Mouse (Mus musculus): ENCODE measurements at regions not wholly inside any gene's neighbourhood (a gene's known extent, or its start where the extent isn't known, plus 50 kb on each side); places are given as distances from the start of the nearest gene placed in this dataset.

- Histone ChIP-seq H3K27me3 (replicated peaks; ENCODE audit: control insufficient read depth, insufficient read depth, low read length) (no peaks in the 10 kb centered on the region), H3K4me2 (ENCODE audit: low read depth, low read length) (no peak overlapping the region), H3K36me3 (ENCODE audit: control insufficient read depth, insufficient read depth, low read length) (no peaks in the 10 kb centered on the region), H3K27ac (replicated peaks; ENCODE audit: low read depth, low read length) (no peak overlapping the region), H3K4me1 (ENCODE audit: control insufficient read depth, insufficient read depth, low read length) (no peaks in the 10 kb centered on the region), H3K9ac (ENCODE audit: low read depth, low read length) (no peak overlapping the region), H3K9me3 (ENCODE audit: control insufficient read depth, low read length) (no peaks in the 10 kb centered on the region), H3K4me3 (ENCODE audit: low read depth, low read length) (no peak overlapping the region)
- peak; percentile 12 for DNase-seq (ENCODE audit: low spot score)
- ATAC-seq (ENCODE audit: low read depth): no peak
- 28% methylated on average over 5 of the region's 5 CpGs for WGBS
These were observed 209.2 kb downstream of the Galc start for GRCm38 (mm10) chr12:98050057-98050456.

GRCm38 (mm10) chr12:98047765-98048164 is 211.5 kb downstream of the Galc start:
- H3K27ac ChIP-seq (replicated peaks; ENCODE audit: low read depth, low read length): no peak overlapping the region
- 83% methylated on average over 8 of the region's 8 CpGs for WGBS
- no peaks in the 10 kb centered on the region for H3K36me3 ChIP-seq (ENCODE audit: control insufficient read depth, insufficient read depth, low read length)
- ATAC-seq (ENCODE audit: low read depth) (no peak), DNase-seq (ENCODE audit: low spot score) (no peak)
- no peaks in the 10 kb centered on the region for H3K27me3 ChIP-seq (replicated peaks; ENCODE audit: control insufficient read depth, insufficient read depth, low read length)
- no peaks in the 10 kb centered on the region for H3K4me1 ChIP-seq (ENCODE audit: control insufficient read depth, insufficient read depth, low read length)
- no peak overlapping the region for H3K4me3 ChIP-seq (ENCODE audit: low read depth, low read length)
- no peaks in the 10 kb centered on the region for H3K9me3 ChIP-seq (ENCODE audit: control insufficient read depth, low read length)
- H3K9ac ChIP-seq (ENCODE audit: low read depth, low read length): no peak overlapping the region
- H3K4me2 ChIP-seq (ENCODE audit: low read depth, low read length): no peak overlapping the region

GRCm38 (mm10) chr12:98046459-98047440 is 212.5 kb downstream of the Galc start:
- Histone ChIP-seq H3K27ac (replicated peaks; ENCODE audit: low read depth, low read length) (no peak overlapping the region), H3K4me1 (ENCODE audit: control insufficient read depth, insufficient read depth, low read length) (no peaks in the 10 kb centered on the region), H3K9me3 (ENCODE audit: control insufficient read depth, low read length) (no peaks in the 10 kb centered on the region), H3K4me3 (ENCODE audit: low read depth, low read length) (no peak overlapping the region), H3K9ac (ENCODE audit: low read depth, low read length) (no peak overlapping the region), H3K27me3 (replicated peaks; ENCODE audit: control insufficient read depth, insufficient read depth, low read length) (no peaks in the 10 kb centered on the region), H3K36me3 (ENCODE audit: control insufficient read depth, insufficient read depth, low read length) (no peaks in the 10 kb centered on the region), H3K4me2 (ENCODE audit: low read depth, low read length) (no peak overlapping the region)
- no peak for ATAC-seq (ENCODE audit: low read depth)
- DNase-seq (ENCODE audit: low spot score): peak; percentile 36
- 65% methylated on average over 11 of the region's 11 CpGs for WGBS

GRCm38 (mm10) chr12:98045784-98046458 is 213.3 kb downstream of the Galc start:
- Histone ChIP-seq H3K9ac (ENCODE audit: low read depth, low read length) (no peak overlapping the region), H3K36me3 (ENCODE audit: control insufficient read depth, insufficient read depth, low read length) (no peaks in the 10 kb centered on the region), H3K4me1 (ENCODE audit: control insufficient read depth, insufficient read depth, low read length) (no peaks in the 10 kb centered on the region), H3K9me3 (ENCODE audit: control insufficient read depth, low read length) (no peaks in the 10 kb centered on the region), H3K4me3 (ENCODE audit: low read depth, low read length) (no peak overlapping the region), H3K27me3 (replicated peaks; ENCODE audit: control insufficient read depth, insufficient read depth, low read length) (no peaks in the 10 kb centered on the region), H3K27ac (replicated peaks; ENCODE audit: low read depth, low read length) (no peak overlapping the region), H3K4me2 (ENCODE audit: low read depth, low read length) (no peak overlapping the region)
- DNase-seq (ENCODE audit: low spot score) (peak; percentile 16), ATAC-seq (ENCODE audit: low read depth) (no peak)
- 62% methylated on average over 5 of the region's 5 CpGs for WGBS

- no peaks in the 10 kb centered on the region for H3K27me3 ChIP-seq (replicated peaks; ENCODE audit: control insufficient read depth, insufficient read depth, low read length)
- no peak overlapping the region for H3K4me2 ChIP-seq (ENCODE audit: low read depth, low read length)
- H3K4me3 ChIP-seq (ENCODE audit: low read depth, low read length): no peak overlapping the region
- H3K27ac ChIP-seq (replicated peaks; ENCODE audit: low read depth, low read length): no peak overlapping the region
- H3K4me1 ChIP-seq (ENCODE audit: control insufficient read depth, insufficient read depth, low read length): no peaks in the 10 kb centered on the region
- no peaks in the 10 kb centered on the region for H3K36me3 ChIP-seq (ENCODE audit: control insufficient read depth, insufficient read depth, low read length)
- WGBS: 65% methylated on average over 5 of the region's 5 CpGs
- no peak overlapping the region for H3K9ac ChIP-seq (ENCODE audit: low read depth, low read length)
- DNase-seq (ENCODE audit: low spot score) (no peak), ATAC-seq (ENCODE audit: low read depth) (no peak)
- H3K9me3 ChIP-seq (ENCODE audit: control insufficient read depth, low read length): no peaks in the 10 kb centered on the region
These were observed 215.8 kb downstream of the Galc start for GRCm38 (mm10) chr12:98043436-98043835.

GRCm38 (mm10) chr12:98039677-98040076 is 219.6 kb downstream of the Galc start:
- no peak for ATAC-seq (ENCODE audit: low read depth)
- H3K4me3 ChIP-seq (ENCODE audit: low read depth, low read length): no peak overlapping the region
- H3K9me3 ChIP-seq (ENCODE audit: control insufficient read depth, low read length): no peaks in the 10 kb centered on the region

GRCm38 (mm10) chr12:98023655-98024054 is 235.6 kb downstream of the Galc start:
- no peaks in the 10 kb centered on the region for H3K27me3 ChIP-seq (replicated peaks; ENCODE audit: control insufficient read depth, insufficient read depth, low read length)
- H3K9me3 ChIP-seq (ENCODE audit: control insufficient read depth, low read length): no peaks in the 10 kb centered on the region
- H3K27ac ChIP-seq (replicated peaks; ENCODE audit: low read depth, low read length): no peak overlapping the region
- no peaks in the 10 kb centered on the region for H3K36me3 ChIP-seq (ENCODE audit: control insufficient read depth, insufficient read depth, low read length)
- no peak overlapping the region for H3K9ac ChIP-seq (ENCODE audit: low read depth, low read length)
- no peaks in the 10 kb centered on the region for H3K4me1 ChIP-seq (ENCODE audit: control insufficient read depth, insufficient read depth, low read length)
- H3K4me3 ChIP-seq (ENCODE audit: low read depth, low read length): no peak overlapping the region
- H3K4me2 ChIP-seq (ENCODE audit: low read depth, low read length): no peak overlapping the region
- DNase-seq (ENCODE audit: low spot score) (no peak), ATAC-seq (ENCODE audit: low read depth) (peak; percentile 55; the same call in 1 of the 2 replicates)
- WGBS: 72% methylated on average over 6 of the region's 6 CpGs

More at GRCm38 (mm10) chr12:98039677-98040076, 219.6 kb downstream of the Galc start:
- no peak overlapping the region for H3K27ac ChIP-seq (replicated peaks; ENCODE audit: low read depth, low read length)
- H3K4me2 ChIP-seq (ENCODE audit: low read depth, low read length): no peak overlapping the region
- no peak overlapping the region for H3K9ac ChIP-seq (ENCODE audit: low read depth, low read length)
- WGBS: 84% methylated on average over 4 of the region's 4 CpGs
- H3K27me3 ChIP-seq (replicated peaks; ENCODE audit: control insufficient read depth, insufficient read depth, low read length): no peaks in the 10 kb centered on the region
- DNase-seq (ENCODE audit: low spot score): no peak
- H3K36me3 ChIP-seq (ENCODE audit: control insufficient read depth, insufficient read depth, low read length): no peaks in the 10 kb centered on the region
- no peaks in the 10 kb centered on the region for H3K4me1 ChIP-seq (ENCODE audit: control insufficient read depth, insufficient read depth, low read length)

- Histone ChIP-seq H3K4me2 (ENCODE audit: low read depth, low read length) (no peak overlapping the region), H3K4me3 (ENCODE audit: low read depth, low read length) (no peak overlapping the region), H3K27ac (replicated peaks; ENCODE audit: low read depth, low read length) (no peak overlapping the region), H3K4me1 (ENCODE audit: control insufficient read depth, insufficient read depth, low read length) (no peaks in the 10 kb centered on the region), H3K27me3 (replicated peaks; ENCODE audit: control insufficient read depth, insufficient read depth, low read length) (no peaks in the 10 kb centered on the region), H3K36me3 (ENCODE audit: control insufficient read depth, insufficient read depth, low read length) (no peaks in the 10 kb centered on the region), H3K9me3 (ENCODE audit: control insufficient read depth, low read length) (no peaks in the 10 kb centered on the region), H3K9ac (ENCODE audit: low read depth, low read length) (no peak overlapping the region)
- 48% methylated on average over 8 of the region's 8 CpGs for WGBS
- peak; percentile 40 for DNase-seq (ENCODE audit: low spot score)
- no peak for ATAC-seq (ENCODE audit: low read depth)
These were observed 244.5 kb downstream of the Galc start for GRCm38 (mm10) chr12:98014607-98015278.
